Mouse (Mus musculus) stomach, postnatal 0 days (tissue): ENCODE data around the gene Dhrs3. TPM values are rescaled to one million over a fixed set of nuclear protein-coding genes. Genes with fewer than 3 reads are reported as not detected.

Experiments used
- ATAC-seq: fragments of 200-750 bp; cut with Nextera tagmentation; 2 replicates; pipeline ENCODE4 v1.8.0; 2017; ENCODE audit not compliant: low FRiP score, low TSS enrichment
- DNase-seq: peaks from one replicate; pipeline ENCODE4 v3.0.0-alpha.2; 2016; ENCODE audit warnings: low spot score
- H3K27ac ChIP-seq: fragments of 300-500 bp; sonication (generic); replicated peaks from 2 replicates; pipeline ENCODE4 v1.5.1; 2014; ENCODE audit warnings: mild to moderate bottlenecking, control low read depth
- H3K27me3 ChIP-seq: fragments of 300-500 bp; sonication (generic); 2 replicates; pipeline ENCODE4 v1.6.1; 2014; ENCODE audit warnings: low read length; ENCODE audit not compliant: control insufficient read depth, insufficient read depth
- H3K36me3 ChIP-seq: fragments of 300-500 bp; sonication (generic); 2 replicates; pipeline ENCODE4 v1.6.1; 2014; ENCODE audit warnings: low read length, mixed read lengths; ENCODE audit not compliant: control insufficient read depth, insufficient read depth
- H3K4me1 ChIP-seq: fragments of 300-500 bp; sonication (generic); replicated peaks from 2 replicates; pipeline ENCODE4 v1.6.1; 2014; ENCODE audit warnings: antibody characterized with exemption; ENCODE audit not compliant: control insufficient read depth, insufficient read depth
- H3K4me2 ChIP-seq: fragments of 300-500 bp; sonication (generic); replicated peaks from 2 replicates; pipeline ENCODE4 v1.6.1; 2014; ENCODE audit warnings: low read depth, mild to moderate bottlenecking, control low read depth, moderate library complexity
- H3K4me3 ChIP-seq: fragments of 300-500 bp; sonication (generic); 2 replicates; pipeline ENCODE4 v1.5.1; 2014; ENCODE audit warnings: low read depth, low read length, control low read depth
- H3K9ac ChIP-seq: fragments of 300-500 bp; sonication (generic); 2 replicates; pipeline ENCODE4 v1.6.1; 2014; ENCODE audit warnings: mild to moderate bottlenecking, low read length, control low read depth, mixed read lengths
- H3K9me3 ChIP-seq: fragments of 300-500 bp; sonication (generic); 2 replicates; pipeline ENCODE4 v1.6.1; 2016; ENCODE audit warnings: low read length; ENCODE audit not compliant: control insufficient read depth
- CTCF ChIP-seq: IDR thresholded peaks from 2 replicates; pipeline ENCODE4 v1.5.1; 2016; ENCODE audit warnings: antibody characterized with exemption, low read depth, mild to moderate bottlenecking, moderate library complexity
- EP300 ChIP-seq: optimal IDR thresholded peaks from 2 replicates; pipeline ENCODE3; 2016; ENCODE audit warnings: antibody characterized with exemption
- WGBS: fragments of 180-500 bp; shearing (Covaris S2); extraction: QIAGEN DNeasy Blood & Tissue Kit; methylation state at CpG from one replicate; pipeline ENCODE4 v1.1.7; 2014; 5-methylcytosine and 5-hydroxymethylcytosine counted together
- polyA plus RNA-seq: library from polyadenylated mRNA; unstranded; fragments of >200 nt; fragmentation: Nextera tagmentation; extraction: Ambion mirVana; gene quantifications from 2 replicates; pipeline ENCODE4 v1.2.1, GENCODE M21; 2015

Gene Dhrs3
- polyA plus RNA-seq, 1 experiment from 2014 or later, result 103 TPM

DNA sequence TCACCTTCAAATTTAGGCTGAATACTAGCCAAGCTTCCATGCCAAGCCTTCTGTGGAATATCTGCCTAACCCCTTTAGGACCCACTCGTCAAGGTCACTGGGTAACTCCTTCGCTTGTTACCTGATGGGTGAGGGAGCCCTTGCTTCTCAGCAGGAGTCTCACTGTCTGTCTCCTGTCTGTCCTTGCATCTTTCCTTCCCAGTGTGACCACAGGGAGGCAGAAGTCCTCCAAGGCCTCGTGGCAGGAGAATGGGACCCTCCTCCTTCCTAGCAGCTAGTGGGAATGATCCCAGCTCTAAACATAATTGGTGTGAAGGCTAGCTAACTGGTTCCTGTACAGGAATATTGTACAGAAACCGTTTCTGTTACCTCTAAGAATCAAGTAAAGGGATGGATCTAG lies 24.5 kb downstream of the Dhrs3 start:
- no peak overlapping the region for H3K4me3 ChIP-seq
- H3K9ac ChIP-seq, result no peak overlapping the region
- no peaks in the 10 kb centered on the region for H3K9me3 ChIP-seq
- H3K4me1 ChIP-seq, result no peaks in the 10 kb centered on the region
- peak; percentile 51 for TF ChIP-seq CTCF
- TF ChIP-seq EP300, result no peak
- no peak overlapping the region for H3K27ac ChIP-seq
- H3K4me2 ChIP-seq, result no peak overlapping the region
- H3K36me3 ChIP-seq, result peaks cover 26% of the 10 kb centered on the region
- no peaks in the 10 kb centered on the region for H3K27me3 ChIP-seq
- WGBS, result 74% methylated on average over 4 of the region's 4 CpGs
- DNase-seq, result no peak
- ATAC-seq, result no peak

- Histone ChIP-seq H3K4me3 (no peak overlapping the region), H3K9me3 (no peaks in the 10 kb centered on the region), H3K4me2 (no peak overlapping the region), H3K36me3 (peaks cover 29% of the 10 kb centered on the region), H3K9ac (no peak overlapping the region), H3K27ac (no peak overlapping the region), H3K4me1 (no peaks in the 10 kb centered on the region), H3K27me3 (no peaks in the 10 kb centered on the region)
- DNase-seq (no peak), ATAC-seq (no peak)
- TF ChIP-seq CTCF, result no peak
- WGBS, result 94% methylated on average over 10 of the region's 10 CpGs
Measured at GRCm38 (mm10) chr4:144918501-144918900, 25.9 kb downstream of the Dhrs3 start.

- H3K27ac ChIP-seq, result peak overlapping the region; percentile 93
- 82% methylated on average over 5 of the region's 5 CpGs for WGBS
- ATAC-seq (no peak; the same call in 1 of the 2 replicates), DNase-seq (no peak)
- no peak overlapping the region for H3K4me2 ChIP-seq
- no peak overlapping the region for H3K9ac ChIP-seq
- H3K4me1 ChIP-seq, result peaks cover 10% of the 10 kb centered on the region
- no peaks in the 10 kb centered on the region for H3K27me3 ChIP-seq
- H3K4me3 ChIP-seq, result no peak overlapping the region
- no peaks in the 10 kb centered on the region for H3K9me3 ChIP-seq
- TF ChIP-seq CTCF (no peak), EP300 (no peak)
- peaks cover 9% of the 10 kb centered on the region; the same call in 1 of the 2 replicates for H3K36me3 ChIP-seq
Measured at GRCm38 (mm10) chr4:144928693-144929436, 36.2 kb downstream of the Dhrs3 start.

DNA sequence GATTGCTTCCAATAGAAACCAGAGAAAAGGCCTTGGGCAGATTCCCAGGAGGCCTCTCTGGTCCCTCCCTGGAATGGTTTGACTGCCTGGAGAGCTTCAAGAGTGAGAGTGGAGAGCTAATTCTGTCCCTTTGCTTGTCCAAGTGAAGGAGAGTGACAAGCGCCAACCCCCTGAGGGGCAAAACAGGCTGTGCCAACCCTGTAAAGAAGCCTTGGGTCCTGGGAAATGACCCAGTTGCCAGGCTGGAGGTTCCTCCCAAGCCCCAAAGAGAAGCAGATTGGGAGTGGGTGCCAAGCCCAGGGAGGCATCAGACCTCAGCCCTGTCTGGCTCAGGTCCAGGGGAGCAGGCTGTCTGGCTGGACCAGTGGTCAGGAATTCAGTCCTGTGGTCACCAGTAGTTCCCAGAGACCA lies 37.2 kb downstream of the Dhrs3 start:
- H3K36me3 ChIP-seq, result peaks cover 8% of the 10 kb centered on the region; the same call in 1 of the 2 replicates
- H3K27me3 ChIP-seq, result no peaks in the 10 kb centered on the region
- ATAC-seq (peak; percentile 36; the same call in 1 of the 2 replicates), DNase-seq (peak; percentile 40)
- peak overlapping the region; percentile 93 for H3K27ac ChIP-seq
- no peak overlapping the region for H3K4me3 ChIP-seq
- H3K9ac ChIP-seq, result peak overlapping the region; percentile 31; the same call in 1 of the 2 replicates
- TF ChIP-seq EP300, result no peak
- TF ChIP-seq CTCF, result no peak
- peaks cover 10% of the 10 kb centered on the region for H3K4me1 ChIP-seq
- H3K9me3 ChIP-seq, result no peaks in the 10 kb centered on the region
- peak overlapping the region; percentile 6; the same call in 1 of the 2 replicates for H3K4me2 ChIP-seq
- 74% methylated on average over 1 of the region's 1 CpGs for WGBS

DNA sequence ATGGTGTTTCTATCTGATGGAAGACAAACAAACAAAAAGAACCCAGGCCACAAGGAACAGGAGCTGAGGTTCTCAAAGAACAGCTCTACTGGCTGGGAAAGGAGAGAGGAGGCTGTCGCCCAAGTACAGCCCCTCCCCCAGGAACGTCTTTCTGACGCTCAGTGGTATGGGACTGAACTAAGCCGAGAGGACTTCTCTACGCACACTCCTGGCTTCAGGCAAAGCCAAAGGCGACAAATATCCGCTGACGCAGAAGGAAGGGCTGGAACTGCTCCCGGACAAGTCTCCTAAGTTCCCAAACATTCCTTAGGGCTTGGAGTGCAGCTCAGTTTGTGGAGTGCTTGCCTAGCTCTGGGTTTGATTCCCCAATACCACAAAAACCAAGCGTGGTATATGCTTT lies 37.7 kb downstream of the Dhrs3 start:
- WGBS, result 7% methylated on average over 10 of the region's 10 CpGs
- peak overlapping the region; percentile 6; the same call in 1 of the 2 replicates for H3K4me2 ChIP-seq

GRCm38 (mm10) chr4:144931167-144931566 lies 38.5 kb downstream of the Dhrs3 start:
- WGBS, result 72% methylated on average over 7 of the region's 7 CpGs
- 0 out of 2 replicates have a peak, but pooled peaks have one; percentile 12 for ATAC-seq
- no peak for TF ChIP-seq EP300
- no peak for TF ChIP-seq CTCF
- H3K27ac ChIP-seq, result peak overlapping the region; percentile 93
- H3K9me3 ChIP-seq, result no peaks in the 10 kb centered on the region
- H3K36me3 ChIP-seq, result peaks cover 8% of the 10 kb centered on the region; the same call in 1 of the 2 replicates
- peaks cover 10% of the 10 kb centered on the region for H3K4me1 ChIP-seq
- H3K27me3 ChIP-seq, result no peaks in the 10 kb centered on the region
- H3K9ac ChIP-seq, result no peak overlapping the region
- H3K4me2 ChIP-seq, result no peak overlapping the region
- H3K4me3 ChIP-seq, result no peak overlapping the region
- DNase-seq, result peak; percentile 37

More for the DNA sequence above, 37.7 kb downstream of the Dhrs3 start:
- peaks cover 8% of the 10 kb centered on the region; the same call in 1 of the 2 replicates for H3K36me3 ChIP-seq
- peaks cover 10% of the 10 kb centered on the region for H3K4me1 ChIP-seq
- no peak overlapping the region for H3K4me3 ChIP-seq
- no peaks in the 10 kb centered on the region for H3K27me3 ChIP-seq
- peak; percentile 84 for ATAC-seq
- no peak for TF ChIP-seq EP300
- TF ChIP-seq CTCF, result no peak
- H3K27ac ChIP-seq, result peak overlapping the region; percentile 93
- H3K9ac ChIP-seq, result no peak overlapping the region
- no peaks in the 10 kb centered on the region for H3K9me3 ChIP-seq
- peak; percentile 69 for DNase-seq
